Mouse (Mus musculus) stomach, postnatal 0 days (tissue): Measurements from ENCODE around the gene Taf6. TPM values are rescaled to one million over a fixed set of nuclear protein-coding genes. Genes with fewer than 3 reads are reported as not detected.
A peak's percentile ranks its signal among the peaks of the same experiment; 100 is the strongest.

Experiments used
- ATAC-seq: fragments of 200-750 bp; cut with Nextera tagmentation; 2 replicates; pipeline ENCODE4 v1.8.0; 2017; ENCODE audit not compliant: low FRiP score, low TSS enrichment
- DNase-seq: peaks from one replicate; pipeline ENCODE4 v3.0.0-alpha.2; 2016; ENCODE audit warnings: low spot score
- H3K27ac ChIP-seq: fragments of 300-500 bp; sonication (generic); replicated peaks from 2 replicates; pipeline ENCODE4 v1.5.1; 2014; ENCODE audit warnings: mild to moderate bottlenecking, control low read depth
- H3K27me3 ChIP-seq: fragments of 300-500 bp; sonication (generic); 2 replicates; pipeline ENCODE4 v1.6.1; 2014; ENCODE audit warnings: low read length; ENCODE audit not compliant: control insufficient read depth, insufficient read depth
- H3K36me3 ChIP-seq: fragments of 300-500 bp; sonication (generic); 2 replicates; pipeline ENCODE4 v1.6.1; 2014; ENCODE audit warnings: low read length, mixed read lengths; ENCODE audit not compliant: control insufficient read depth, insufficient read depth
- H3K4me1 ChIP-seq: fragments of 300-500 bp; sonication (generic); replicated peaks from 2 replicates; pipeline ENCODE4 v1.6.1; 2014; ENCODE audit warnings: antibody characterized with exemption; ENCODE audit not compliant: control insufficient read depth, insufficient read depth
- H3K4me2 ChIP-seq: fragments of 300-500 bp; sonication (generic); replicated peaks from 2 replicates; pipeline ENCODE4 v1.6.1; 2014; ENCODE audit warnings: low read depth, mild to moderate bottlenecking, control low read depth, moderate library complexity
- H3K4me3 ChIP-seq: fragments of 300-500 bp; sonication (generic); 2 replicates; pipeline ENCODE4 v1.5.1; 2014; ENCODE audit warnings: low read depth, low read length, control low read depth
- H3K9ac ChIP-seq: fragments of 300-500 bp; sonication (generic); 2 replicates; pipeline ENCODE4 v1.6.1; 2014; ENCODE audit warnings: mild to moderate bottlenecking, low read length, control low read depth, mixed read lengths
- H3K9me3 ChIP-seq: fragments of 300-500 bp; sonication (generic); 2 replicates; pipeline ENCODE4 v1.6.1; 2016; ENCODE audit warnings: low read length; ENCODE audit not compliant: control insufficient read depth
- CTCF ChIP-seq: IDR thresholded peaks from 2 replicates; pipeline ENCODE4 v1.5.1; 2016; ENCODE audit warnings: antibody characterized with exemption, low read depth, mild to moderate bottlenecking, moderate library complexity
- EP300 ChIP-seq: optimal IDR thresholded peaks from 2 replicates; pipeline ENCODE3; 2016; ENCODE audit warnings: antibody characterized with exemption
- WGBS: fragments of 180-500 bp; shearing (Covaris S2); extraction: QIAGEN DNeasy Blood & Tissue Kit; methylation state at CpG from one replicate; pipeline ENCODE4 v1.1.7; 2014; 5-methylcytosine and 5-hydroxymethylcytosine counted together
- polyA plus RNA-seq: library from polyadenylated mRNA; unstranded; fragments of >200 nt; fragmentation: Nextera tagmentation; extraction: Ambion mirVana; gene quantifications from 2 replicates; pipeline ENCODE4 v1.2.1, GENCODE M21; 2015

Gene Taf6
- polyA plus RNA-seq, 1 experiment from 2014 or later, result 27.1 TPM

DNA sequence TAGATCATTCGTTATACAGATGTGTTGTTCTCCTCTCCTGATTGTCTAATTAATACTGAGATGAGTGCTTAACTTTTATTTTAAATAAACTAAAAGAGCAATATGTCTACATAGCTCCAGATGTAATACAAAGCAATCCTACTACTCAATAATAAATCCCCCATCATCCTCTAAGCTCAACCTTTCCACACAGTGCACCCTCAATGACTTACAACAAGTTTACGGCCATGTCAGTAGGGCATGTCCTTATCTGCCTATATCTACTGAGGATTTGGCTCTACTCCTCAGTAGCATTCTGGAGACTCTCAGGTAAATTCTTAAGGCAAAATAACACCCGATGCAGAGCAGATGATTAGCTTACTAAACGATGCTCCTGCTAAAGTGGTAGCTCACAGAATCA is 20.6 kb upstream of the Taf6 start:
- H3K27ac ChIP-seq, result no peak overlapping the region
- H3K4me3 ChIP-seq, result no peak overlapping the region
- 81% methylated on average over 4 of the region's 4 CpGs for WGBS

GRCm38 (mm10) chr5:138207253-138207652 is 20.0 kb upstream of the Taf6 start:
- no peaks in the 10 kb centered on the region for H3K36me3 ChIP-seq
- no peaks in the 10 kb centered on the region for H3K27me3 ChIP-seq
- TF ChIP-seq CTCF, result no peak
- no peak for TF ChIP-seq EP300
- WGBS, result 63% methylated on average over 1 of the region's 1 CpGs
- no peak overlapping the region for H3K4me2 ChIP-seq
- DNase-seq (no peak), ATAC-seq (no peak)
- H3K9ac ChIP-seq, result no peak overlapping the region
- no peaks in the 10 kb centered on the region for H3K9me3 ChIP-seq
- no peak overlapping the region for H3K27ac ChIP-seq
- no peaks in the 10 kb centered on the region for H3K4me1 ChIP-seq
- no peak overlapping the region for H3K4me3 ChIP-seq

More for the DNA sequence above, 20.6 kb upstream of the Taf6 start:
- H3K27me3 ChIP-seq, result no peaks in the 10 kb centered on the region
- no peak overlapping the region for H3K4me2 ChIP-seq
- no peaks in the 10 kb centered on the region for H3K9me3 ChIP-seq
- ATAC-seq (no peak), DNase-seq (no peak)
- no peak overlapping the region for H3K9ac ChIP-seq
- H3K4me1 ChIP-seq, result no peaks in the 10 kb centered on the region
- TF ChIP-seq CTCF (no peak), EP300 (no peak)
- H3K36me3 ChIP-seq, result no peaks in the 10 kb centered on the region

- Histone ChIP-seq H3K9me3 (no peaks in the 10 kb centered on the region), H3K36me3 (no peaks in the 10 kb centered on the region), H3K4me2 (no peak overlapping the region), H3K4me1 (no peaks in the 10 kb centered on the region), H3K27ac (no peak overlapping the region), H3K9ac (no peak overlapping the region), H3K4me3 (no peak overlapping the region), H3K27me3 (no peaks in the 10 kb centered on the region)
- TF ChIP-seq CTCF (no peak), EP300 (no peak)
- ATAC-seq (no peak), DNase-seq (no peak)
- 90% methylated on average over 3 of the region's 3 CpGs for WGBS
These were observed 14.8 kb upstream of the Taf6 start for GRCm38 (mm10) chr5:138202086-138202485.

DNA sequence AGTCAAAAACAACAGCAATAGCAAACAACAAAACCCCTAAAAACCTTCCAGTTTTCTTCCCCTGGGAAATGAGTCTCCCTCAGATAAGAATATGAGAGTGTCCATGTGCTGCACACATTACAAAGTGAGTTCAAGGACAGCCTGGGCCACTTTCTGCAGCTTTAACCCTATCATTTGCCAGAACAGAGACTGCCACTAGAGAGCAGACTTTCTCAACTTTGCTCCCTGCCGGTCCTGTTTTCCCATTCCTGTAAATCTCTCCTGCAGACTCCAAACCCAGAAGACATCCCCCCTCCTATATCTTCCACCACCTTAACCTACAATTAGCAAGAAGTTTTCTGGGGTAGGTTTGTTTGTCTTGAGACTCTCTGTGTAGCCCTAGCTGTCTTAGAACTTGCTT is 12.3 kb upstream of the Taf6 start:
- H3K4me3 ChIP-seq, result no peak overlapping the region
- no peak overlapping the region for H3K9ac ChIP-seq
- no peak for TF ChIP-seq EP300
- peak; percentile 62 for TF ChIP-seq CTCF
- no peak overlapping the region for H3K4me2 ChIP-seq
- no peaks in the 10 kb centered on the region for H3K9me3 ChIP-seq
- H3K4me1 ChIP-seq, result no peaks in the 10 kb centered on the region
- no peak overlapping the region for H3K27ac ChIP-seq
- H3K36me3 ChIP-seq, result no peaks in the 10 kb centered on the region
- 21% methylated on average over 1 of the region's 1 CpGs for WGBS
- ATAC-seq (no peak), DNase-seq (no peak)
- no peaks in the 10 kb centered on the region for H3K27me3 ChIP-seq

- ATAC-seq, result no peak
- no peak overlapping the region; the same call in 1 of the 2 replicates for H3K9ac ChIP-seq
- no peak for TF ChIP-seq CTCF
- TF ChIP-seq EP300, result no peak
These were observed 8.2 kb upstream of the Taf6 start for GRCm38 (mm10) chr5:138195463-138195862.

GRCm38 (mm10) chr5:138194755-138195345 is 7.6 kb upstream of the Taf6 start:
- H3K36me3 ChIP-seq, result no peaks in the 10 kb centered on the region
- no peak for TF ChIP-seq EP300
- peak; percentile 10; the same call in 1 of the 2 replicates for TF ChIP-seq CTCF
- peak overlapping the region; percentile 70 for H3K4me3 ChIP-seq
- DNase-seq (peak; percentile 43), ATAC-seq (peak; percentile 55)
- H3K27me3 ChIP-seq, result no peaks in the 10 kb centered on the region
- peak overlapping the region; percentile 95 for H3K4me2 ChIP-seq
- H3K9me3 ChIP-seq, result no peaks in the 10 kb centered on the region
- peaks cover 3% of the 10 kb centered on the region for H3K4me1 ChIP-seq
- under 1% methylated on average over 29 of the region's 29 CpGs for WGBS
- peak overlapping the region; percentile 89 for H3K27ac ChIP-seq
- H3K9ac ChIP-seq, result peak overlapping the region; percentile 83

More at GRCm38 (mm10) chr5:138195463-138195862, 8.2 kb upstream of the Taf6 start:
- 64% methylated on average over 7 of the region's 7 CpGs for WGBS
- Histone ChIP-seq H3K4me2 (peak overlapping the region; percentile 95; the same call in 1 of the 2 replicates), H3K36me3 (no peaks in the 10 kb centered on the region), H3K4me1 (peaks cover 3% of the 10 kb centered on the region), H3K27ac (no peak overlapping the region), H3K27me3 (no peaks in the 10 kb centered on the region), H3K4me3 (no peak overlapping the region), H3K9me3 (no peaks in the 10 kb centered on the region)
- no peak for DNase-seq
